Mouse (Mus musculus) splenic B cell, adult 2 months (primary cell): ENCODE data around the gene Dolpp1.

Experiments used
- DNase-seq: peaks from one replicate; pipeline ENCODE4 v3.0.0-alpha.2; 2011; ENCODE audit warnings: low read depth, low spot score
- H3K27me3 ChIP-seq: 2 replicates; pipeline ENCODE4 v1.6.1; 2012; ENCODE audit warnings: mild to moderate bottlenecking, low read length, moderate library complexity, mixed read lengths; ENCODE audit not compliant: control insufficient read depth, poor library complexity, insufficient read depth, severe bottlenecking
- H3K36me3 ChIP-seq: 2 replicates; pipeline ENCODE4 v1.6.1; 2012; ENCODE audit warnings: mild to moderate bottlenecking, low read length, moderate library complexity, mixed read lengths; ENCODE audit not compliant: control insufficient read depth, poor library complexity, insufficient read depth, severe bottlenecking

Dolpp1 gene

GRCm38 (mm10) chr2:30446891-30447826, 55.1 kb downstream of the Dolpp1 start:
- H3K36me3 ChIP-seq, result no peaks in the 10 kb centered on the region; the same call in 1 of the 2 replicates
- DNase-seq, result no peak
- no peaks in the 10 kb centered on the region for H3K27me3 ChIP-seq

GRCm38 (mm10) chr2:30448371-30448770, 56.3 kb downstream of the Dolpp1 start:
- H3K36me3 ChIP-seq, result no peaks in the 10 kb centered on the region; the same call in 1 of the 2 replicates
- H3K27me3 ChIP-seq, result no peaks in the 10 kb centered on the region
- no peak for DNase-seq
